Mouse (Mus musculus) hindbrain, embryonic 11.5 days (tissue): Measurements from ENCODE around the gene Zfp366. TPM values are rescaled to one million over a fixed set of nuclear protein-coding genes. Genes with fewer than 3 reads are reported as not detected.

Source experiments
- ATAC-seq: fragments of 200-750 bp; cut with Nextera tagmentation; 2 replicates; pipeline ENCODE4 v1.8.0; 2017; ENCODE audit warnings: mild to moderate bottlenecking, moderate TSS enrichment, moderate library complexity; ENCODE audit not compliant: low FRiP score
- DNase-seq: peaks from one replicate; pipeline ENCODE4 v3.0.0-alpha.2; 2015; ENCODE audit warnings: low spot score
- H3K27ac ChIP-seq: fragments of 300-500 bp; sonication (generic); 2 replicates; pipeline ENCODE4 v1.5.1; 2014; ENCODE audit warnings: mild to moderate bottlenecking, low read depth, low read length
- H3K27me3 ChIP-seq: fragments of 300-500 bp; sonication (generic); 2 replicates; pipeline ENCODE4 v1.6.1; 2014; ENCODE audit warnings: mild to moderate bottlenecking, low read length, moderate library complexity, mixed read lengths; ENCODE audit not compliant: control insufficient read depth, insufficient read depth
- H3K36me3 ChIP-seq: fragments of 300-500 bp; sonication (generic); 2 replicates; pipeline ENCODE4 v1.6.1; 2014; ENCODE audit warnings: mild to moderate bottlenecking, low read length, moderate library complexity, mixed read lengths; ENCODE audit not compliant: control insufficient read depth, insufficient read depth
- H3K4me1 ChIP-seq: fragments of 300-500 bp; sonication (generic); replicated peaks from 2 replicates; pipeline ENCODE4 v1.6.1; 2014; ENCODE audit warnings: low read length, mixed read lengths; ENCODE audit not compliant: control insufficient read depth, insufficient read depth
- H3K4me2 ChIP-seq: fragments of 300-500 bp; sonication (generic); replicated peaks from 2 replicates; pipeline ENCODE4 v1.6.1; 2014; ENCODE audit warnings: mild to moderate bottlenecking, low read depth, low read length
- H3K4me3 ChIP-seq: fragments of 300-500 bp; sonication (generic); 2 replicates; pipeline ENCODE4 v1.5.1; 2014; ENCODE audit warnings: low read depth, low read length
- H3K9ac ChIP-seq: fragments of 300-500 bp; sonication (generic); 2 replicates; pipeline ENCODE4 v1.6.1; 2014; ENCODE audit warnings: low read depth, low read length
- H3K9me3 ChIP-seq: fragments of 300-500 bp; sonication (generic); 2 replicates; pipeline ENCODE4 v1.6.1; 2016; ENCODE audit warnings: low read length; ENCODE audit not compliant: control insufficient read depth
- WGBS: fragments of 180-500 bp; shearing (Covaris S2); extraction: QIAGEN DNeasy Blood & Tissue Kit; methylation state at CpG from one replicate; pipeline ENCODE4 v1.1.7; 2014; 5-methylcytosine and 5-hydroxymethylcytosine counted together
- polyA plus RNA-seq: library from polyadenylated mRNA; unstranded; fragments of >200 nt; fragmentation: Nextera tagmentation; extraction: Ambion mirVana; gene quantifications from 2 replicates; pipeline ENCODE4 v1.2.1, GENCODE M21; 2014

Gene Zfp366
- polyA plus RNA-seq, 1 experiment from 2014 or later = 0.91 TPM

DNA sequence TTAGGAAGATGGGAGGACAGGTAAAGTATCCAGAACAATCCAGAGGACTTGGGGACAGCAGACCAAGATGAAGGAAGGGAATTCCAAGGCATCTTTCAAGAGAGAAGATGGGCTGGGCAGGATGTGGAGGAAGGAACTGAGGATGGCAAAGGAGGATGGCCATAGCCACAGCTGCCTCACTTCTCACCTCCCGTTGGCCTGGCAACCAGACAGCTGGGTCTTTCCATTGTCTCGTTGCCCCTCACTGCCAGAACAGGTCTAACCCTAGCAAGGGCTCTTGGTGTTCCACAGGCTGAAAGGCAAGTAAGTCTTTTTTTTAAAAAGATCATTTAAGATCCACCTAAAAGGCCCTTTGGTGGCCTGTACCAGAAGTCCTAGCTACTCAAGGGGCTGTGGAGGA is 100.6 kb downstream of the Zfp366 start:
- H3K27ac ChIP-seq = no peak overlapping the region
- H3K4me2 ChIP-seq = no peak overlapping the region
- ATAC-seq = no peak

DNA sequence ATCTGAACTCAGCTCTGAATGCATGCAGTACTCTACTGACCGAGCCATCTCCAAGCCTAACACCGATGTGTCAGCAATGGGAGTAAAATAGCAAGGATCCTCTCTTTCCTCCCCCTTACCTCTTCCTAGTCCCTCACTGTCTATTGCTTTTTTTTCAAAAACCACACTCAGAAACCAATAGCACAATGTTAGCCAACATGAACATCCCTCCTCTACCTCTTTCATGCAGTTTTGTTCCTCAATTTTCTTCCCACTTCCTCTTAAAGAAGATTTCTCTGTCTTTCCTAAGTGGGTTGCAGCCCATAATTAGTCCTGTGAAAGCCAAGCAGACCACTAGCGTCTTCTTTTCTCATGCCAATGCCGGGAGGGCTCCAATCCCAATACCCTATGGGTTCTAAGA is 102.6 kb downstream of the Zfp366 start:
- WGBS = 96% methylated on average over 4 of the region's 4 CpGs
- DNase-seq = no peak

More for the DNA sequence above, 100.6 kb downstream of the Zfp366 start:
- H3K4me3 ChIP-seq = no peak overlapping the region
- DNase-seq = no peak
- no peak overlapping the region for H3K9ac ChIP-seq
- no peaks in the 10 kb centered on the region for H3K9me3 ChIP-seq
- no peaks in the 10 kb centered on the region for H3K4me1 ChIP-seq
- no peaks in the 10 kb centered on the region for H3K36me3 ChIP-seq
- WGBS = 67% methylated on average over 2 of the region's 2 CpGs
- no peaks in the 10 kb centered on the region for H3K27me3 ChIP-seq

GRCm38 (mm10) chr13:99287786-99288185 is 103.2 kb downstream of the Zfp366 start:
- H3K27ac ChIP-seq = no peak overlapping the region
- WGBS = 89% methylated on average over 9 of the region's 9 CpGs
- H3K27me3 ChIP-seq = no peaks in the 10 kb centered on the region

More for the DNA sequence above, 102.6 kb downstream of the Zfp366 start:
- no peak for ATAC-seq
- Histone ChIP-seq H3K4me1 (no peaks in the 10 kb centered on the region), H3K36me3 (no peaks in the 10 kb centered on the region), H3K27ac (no peak overlapping the region), H3K9ac (no peak overlapping the region), H3K4me2 (no peak overlapping the region), H3K4me3 (no peak overlapping the region), H3K27me3 (no peaks in the 10 kb centered on the region), H3K9me3 (no peaks in the 10 kb centered on the region)

GRCm38 (mm10) chr13:99290766-99291165 is 106.1 kb downstream of the Zfp366 start:
- Histone ChIP-seq H3K4me3 (no peak overlapping the region), H3K27me3 (no peaks in the 10 kb centered on the region), H3K9me3 (no peaks in the 10 kb centered on the region), H3K9ac (no peak overlapping the region), H3K36me3 (no peaks in the 10 kb centered on the region), H3K4me2 (no peak overlapping the region), H3K27ac (no peak overlapping the region), H3K4me1 (no peaks in the 10 kb centered on the region)
- WGBS = 89% methylated on average over 8 of the region's 8 CpGs
- no peak for DNase-seq
- ATAC-seq = no peak

More at GRCm38 (mm10) chr13:99287786-99288185, 103.2 kb downstream of the Zfp366 start:
- DNase-seq (no peak), ATAC-seq (no peak)
- Histone ChIP-seq H3K4me3 (no peak overlapping the region), H3K36me3 (no peaks in the 10 kb centered on the region), H3K9me3 (no peaks in the 10 kb centered on the region), H3K4me2 (no peak overlapping the region), H3K9ac (no peak overlapping the region), H3K4me1 (no peaks in the 10 kb centered on the region)

DNA sequence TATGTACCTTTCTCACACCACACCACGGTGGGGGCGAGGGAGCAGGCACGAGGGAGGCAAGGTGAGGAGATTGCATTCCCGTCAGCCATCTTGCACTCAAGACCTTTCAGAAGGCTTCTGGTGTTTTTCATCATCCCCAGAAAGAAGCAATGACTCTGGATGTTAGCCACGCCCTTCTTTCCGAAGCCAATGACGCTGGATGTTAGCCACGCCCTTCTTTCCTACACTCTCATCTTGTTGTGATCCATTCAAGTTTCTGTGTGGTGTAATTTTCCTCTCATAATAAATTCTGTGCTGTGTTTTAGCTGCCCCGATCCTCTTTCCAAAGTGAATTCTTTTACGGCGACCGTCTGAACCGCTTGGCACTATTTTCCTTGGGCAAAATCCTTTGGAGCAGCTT is 109.6 kb downstream of the Zfp366 start:
- Histone ChIP-seq H3K9ac (no peak overlapping the region), H3K27ac (no peak overlapping the region), H3K27me3 (no peaks in the 10 kb centered on the region), H3K4me2 (no peak overlapping the region), H3K9me3 (no peaks in the 10 kb centered on the region), H3K36me3 (no peaks in the 10 kb centered on the region), H3K4me1 (no peaks in the 10 kb centered on the region), H3K4me3 (no peak overlapping the region)
- no peak for DNase-seq
- ATAC-seq = no peak
- WGBS = 93% methylated on average over 13 of the region's 13 CpGs

- H3K9ac ChIP-seq = no peak overlapping the region
Observed at GRCm38 (mm10) chr13:99299921-99300320, 115.3 kb downstream of the Zfp366 start.

More at GRCm38 (mm10) chr13:99299921-99300320, 115.3 kb downstream of the Zfp366 start:
- Histone ChIP-seq H3K27me3 (no peaks in the 10 kb centered on the region), H3K4me1 (no peaks in the 10 kb centered on the region), H3K4me3 (no peak overlapping the region), H3K27ac (no peak overlapping the region), H3K36me3 (no peaks in the 10 kb centered on the region), H3K9me3 (no peaks in the 10 kb centered on the region), H3K4me2 (no peak overlapping the region)
- WGBS = 88% methylated on average over 5 of the region's 5 CpGs
- no peak for DNase-seq
- ATAC-seq = no peak

Other genes with a start within 250 kb of the Zfp366 start
- gene 1700024P04Rik, start 200.3 kb upstream of the Zfp366 start, polyA plus RNA-seq = not detected in 2 replicates
- gene Ptcd2, start 159.9 kb downstream of the Zfp366 start, polyA plus RNA-seq = 51.9 and 56.8 TPM in 2 replicates
- 55.6 and 59.2 TPM in 2 replicates for gene Mrps27, start 160.0 kb downstream of the Zfp366 start, polyA plus RNA-seq